Mouse (Mus musculus) liver, postnatal 0 days (tissue): ENCODE data around the gene AI837181.

Source experiments
- CTCF ChIP-seq: sonication (generic); IDR thresholded peaks from 2 replicates; pipeline ENCODE4 v1.5.1; 2016; ENCODE audit warnings: antibody characterized with exemption, low read depth
- EP300 ChIP-seq: IDR thresholded peaks from 2 replicates; pipeline ENCODE4 v1.6.1; 2016; ENCODE audit warnings: antibody characterized with exemption, low read depth, mild to moderate bottlenecking

DNA sequence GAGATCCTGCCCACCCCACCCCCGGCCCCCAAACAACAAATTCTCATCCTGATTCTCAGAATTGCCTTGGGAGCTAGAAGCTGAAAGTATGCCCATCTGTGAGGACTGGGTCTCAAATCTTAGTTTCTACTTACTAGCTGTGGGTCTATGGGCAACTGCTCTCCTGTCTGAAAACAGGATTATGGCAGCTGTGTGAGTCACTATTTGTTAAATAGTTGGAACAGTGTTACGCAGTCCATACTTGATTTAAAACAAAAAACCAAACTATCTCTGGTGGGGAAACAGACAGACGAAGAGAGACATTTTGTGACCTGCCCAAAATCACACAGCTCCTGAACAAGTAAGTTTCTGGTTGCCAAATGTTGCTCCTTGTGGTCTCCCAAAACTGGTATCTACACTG, 24.7 kb downstream of the AI837181 start:
- no peak for TF ChIP-seq CTCF
- no peak for TF ChIP-seq EP300
